Mouse (Mus musculus): ENCODE data around the gene Git2. TPM values are rescaled to one million over a fixed set of nuclear protein-coding genes. Genes with fewer than 3 reads are reported as not detected.

The Git2 gene
- total and polyA plus RNA-seq, 3 experiments = 24.0 to 71.7 (median 64.9) TPM

DNA sequence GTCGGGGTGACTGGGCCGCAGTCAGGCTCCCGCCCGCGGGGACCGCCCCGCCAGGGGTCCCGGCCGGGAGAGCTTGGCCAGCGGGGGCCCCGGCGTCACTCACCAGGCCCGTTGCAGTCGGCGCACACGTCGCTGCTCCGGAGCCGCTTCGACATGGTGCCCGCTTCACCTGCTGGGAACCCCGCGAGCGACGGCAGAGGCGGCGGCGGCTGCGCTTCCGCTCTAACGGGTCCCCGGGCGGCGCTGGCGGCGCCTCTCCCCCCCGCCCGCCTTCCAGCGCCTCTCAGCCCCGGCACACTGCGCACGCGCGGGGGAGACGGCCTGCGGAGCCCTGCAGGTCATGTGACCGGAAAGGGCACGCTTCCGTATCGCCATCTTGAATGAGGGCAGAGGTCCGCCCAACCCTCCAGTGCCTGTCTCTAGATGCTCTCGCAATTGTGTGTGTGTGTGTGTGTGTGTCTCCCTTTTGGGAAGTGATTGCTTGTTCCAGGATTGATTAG, 2.1 kb downstream of the Git2 start (continued):
- TF ChIP-seq USF1 (IDR thresholded peaks at IDR 0.05; ENCODE audit: low read depth, low read length) (peak; percentile 98), POLR2A (IDR thresholded peaks at IDR 0.05; ENCODE audit: control insufficient read depth in 1 of 2, insufficient read depth in 1 of 2, low read depth in 1 of 2, low read length in 2 of 2, poor library complexity in 1 of 2) (peak; percentile 29 to 57; a peak in 1 of 4 replicates), MAX (IDR thresholded peaks at IDR 0.05; ENCODE audit: low read length) (peak; percentile 83), MAFK (IDR thresholded peaks at IDR 0.05; ENCODE audit: borderline replicate concordance, low read depth, low read length) (no peak), RAD21 (IDR thresholded peaks at IDR 0.05; ENCODE audit: low read depth, low read length) (no peak), NELFE (IDR thresholded peaks at IDR 0.05; ENCODE audit: low read depth, low read length) (peak; percentile 65), MYC (IDR thresholded peaks at IDR 0.05; ENCODE audit: low read depth, low read length) (0 out of 2 replicates have a peak, but pooled peaks have one; percentile 39), TAL1 (IDR thresholded peaks at IDR 0.05; ENCODE audit: low read length) (no peak), JUND (IDR thresholded peaks at IDR 0.05; ENCODE audit: low read depth, low read length) (no peak), BHLHE40 (IDR thresholded peaks at IDR 0.05; ENCODE audit: borderline replicate concordance, low read depth, low read length) (peak; percentile 48; the same call in 1 of the 2 replicates), MYB (IDR thresholded peaks at IDR 0.05; ENCODE audit: low read depth, low read length) (no peak), USF2 (IDR thresholded peaks at IDR 0.05; ENCODE audit: borderline replicate concordance in 1 of 2, insufficient read depth in 1 of 2, low read depth in 1 of 2, low read length in 2 of 2) (peak; percentile 82 to 91), SMC3 (IDR thresholded peaks at IDR 0.05; ENCODE audit: low read depth, low read length) (no peak), ELF1 (IDR thresholded peaks at IDR 0.05; ENCODE audit: low read depth, low read length) (peak; percentile 92)

- TF ChIP-seq MYB (IDR thresholded peaks at IDR 0.05; ENCODE audit: low read depth, low read length) (peak; percentile 27; the same call in 1 of the 2 replicates), ETS1 (IDR thresholded peaks at IDR 0.05; ENCODE audit: low read depth, low read length) (0 out of 2 replicates have a peak, but pooled peaks have one; percentile 17), E2F4 (IDR thresholded peaks at IDR 0.05; ENCODE audit: borderline replicate concordance, low read depth, low read length) (no peak), CHD1 (IDR thresholded peaks at IDR 0.05; ENCODE audit: low read depth, low read length) (peak; percentile 77; the same call in 1 of the 2 replicates), NRF1 (IDR thresholded peaks at IDR 0.05; ENCODE audit: insufficient read depth, low read depth, low read length, poor library complexity, severe bottlenecking) (0 out of 2 replicates have a peak, but pooled peaks have one; percentile 16), SIN3A (IDR thresholded peaks at IDR 0.05; ENCODE audit: low read length) (peak; percentile 22; the same call in 1 of the 2 replicates)
- DNase-seq (ENCODE audit: low read depth, low spot score) = peak; percentile 60
- peaks cover 0 to 16% of the 10 kb centered on the region in 2 experiments; a peak in 3 of 4 replicates for H3K4me1 ChIP-seq (ENCODE audit: control insufficient read depth in 1 of 2, insufficient read depth in 2 of 2, low read length in 2 of 2)
Measured at GRCm38 (mm10) chr5:114772456-114773203, 2.7 kb downstream of the Git2 start.

More at GRCm38 (mm10) chr5:114772456-114773203, 2.7 kb downstream of the Git2 start:
- peak overlapping the region; percentile 71 to 77 for H3K4me3 ChIP-seq (ENCODE audit: control insufficient read depth in 1 of 2, insufficient read depth in 1 of 2, low read depth in 2 of 2, low read length in 2 of 2)
- H3K27me3 ChIP-seq (ENCODE audit: control insufficient read depth in 1 of 2, insufficient read depth in 2 of 2, low read length in 2 of 2) = no peaks in the 10 kb centered on the region
- no peaks in the 10 kb centered on the region for H3K9me3 ChIP-seq (replicated peaks; ENCODE audit: insufficient read depth, low read length)
- peak overlapping the region; percentile 94 for H3K9ac ChIP-seq (ENCODE audit: control insufficient read depth, low read depth, low read length, poor library complexity, severe bottlenecking)
- peaks cover 3 to 12% of the 10 kb centered on the region in 2 experiments for H3K36me3 ChIP-seq (ENCODE audit: control insufficient read depth in 1 of 2, insufficient read depth in 2 of 2, low read length in 2 of 2)
- H3K79me2 ChIP-seq (ENCODE audit: control insufficient read depth, insufficient read depth, low read length, poor library complexity) = peaks cover 88% of the 10 kb centered on the region
- peak overlapping the region; percentile 80 for H3K27ac ChIP-seq (ENCODE audit: control insufficient read depth, low read depth, low read length)
